Mouse (Mus musculus): ENCODE data around the gene Thumpd3. TPM values are rescaled to one million over a fixed set of nuclear protein-coding genes. Genes with fewer than 3 reads are reported as not detected.

Gene Thumpd3
- polyA plus RNA-seq, 1 experiment from 2014 or later, result 41.5 TPM

- H3K4me3 ChIP-seq, result no peak overlapping the region
- ATAC-seq (ENCODE audit: insufficient number of reproducible peaks, low FRiP score), result no peak
- H3K9ac ChIP-seq, result no peak overlapping the region
- H3K4me1 ChIP-seq (replicated peaks), result peaks cover 9% of the 10 kb centered on the region
- H3K27ac ChIP-seq (ENCODE audit: poor library complexity, severe bottlenecking), result no peak overlapping the region
- no peaks in the 10 kb centered on the region for H3K9me3 ChIP-seq (replicated peaks)
- no peak overlapping the region for H3K4me2 ChIP-seq
- H3K27me3 ChIP-seq (replicated peaks), result no peaks in the 10 kb centered on the region
- WGBS, result 29% methylated on average over 6 of the region's 6 CpGs
- no peaks in the 10 kb centered on the region for H3K36me3 ChIP-seq
Measured at GRCm38 (mm10) chr6:113018139-113018538, 27.9 kb upstream of the Thumpd3 start.

- ATAC-seq (ENCODE audit: insufficient number of reproducible peaks, low FRiP score), result no peak
Measured at GRCm38 (mm10) chr6:113024866-113025265, 21.2 kb upstream of the Thumpd3 start.

GRCm38 (mm10) chr6:113025774-113026173 lies 20.3 kb upstream of the Thumpd3 start:
- Histone ChIP-seq H3K27ac (ENCODE audit: poor library complexity, severe bottlenecking) (no peak overlapping the region), H3K27me3 (replicated peaks) (no peaks in the 10 kb centered on the region), H3K4me1 (replicated peaks) (no peaks in the 10 kb centered on the region), H3K9ac (no peak overlapping the region), H3K4me2 (no peak overlapping the region), H3K36me3 (no peaks in the 10 kb centered on the region), H3K4me3 (no peak overlapping the region), H3K9me3 (replicated peaks) (no peaks in the 10 kb centered on the region)
- no peak for ATAC-seq (ENCODE audit: insufficient number of reproducible peaks, low FRiP score)
- 77% methylated on average over 5 of the region's 5 CpGs for WGBS

More at GRCm38 (mm10) chr6:113024866-113025265, 21.2 kb upstream of the Thumpd3 start:
- H3K27ac ChIP-seq (ENCODE audit: poor library complexity, severe bottlenecking), result no peak overlapping the region
- H3K27me3 ChIP-seq (replicated peaks), result no peaks in the 10 kb centered on the region
- no peak overlapping the region for H3K9ac ChIP-seq
- no peak overlapping the region for H3K4me2 ChIP-seq
- H3K4me1 ChIP-seq (replicated peaks), result no peaks in the 10 kb centered on the region
- no peaks in the 10 kb centered on the region for H3K9me3 ChIP-seq (replicated peaks)
- 38% methylated on average over 8 of the region's 8 CpGs for WGBS
- no peak overlapping the region for H3K4me3 ChIP-seq
- no peaks in the 10 kb centered on the region for H3K36me3 ChIP-seq

- WGBS, result 37% methylated on average over 2 of the region's 2 CpGs
- Histone ChIP-seq H3K4me1 (replicated peaks) (no peaks in the 10 kb centered on the region), H3K9me3 (replicated peaks) (no peaks in the 10 kb centered on the region), H3K36me3 (no peaks in the 10 kb centered on the region), H3K9ac (no peak overlapping the region), H3K27me3 (replicated peaks) (no peaks in the 10 kb centered on the region), H3K4me2 (no peak overlapping the region), H3K27ac (ENCODE audit: poor library complexity, severe bottlenecking) (no peak overlapping the region), H3K4me3 (no peak overlapping the region)
- no peak for ATAC-seq (ENCODE audit: insufficient number of reproducible peaks, low FRiP score)
Measured at GRCm38 (mm10) chr6:113027446-113027845, 18.6 kb upstream of the Thumpd3 start.

GRCm38 (mm10) chr6:113029006-113029405 lies 17.0 kb upstream of the Thumpd3 start:
- ATAC-seq (ENCODE audit: insufficient number of reproducible peaks, low FRiP score), result no peak
- H3K9ac ChIP-seq, result no peak overlapping the region
- no peaks in the 10 kb centered on the region for H3K4me1 ChIP-seq (replicated peaks)
- no peak overlapping the region for H3K4me2 ChIP-seq
- 49% methylated on average over 3 of the region's 3 CpGs for WGBS
- no peaks in the 10 kb centered on the region for H3K36me3 ChIP-seq
- no peak overlapping the region for H3K4me3 ChIP-seq
- no peaks in the 10 kb centered on the region for H3K27me3 ChIP-seq (replicated peaks)
- H3K27ac ChIP-seq (ENCODE audit: poor library complexity, severe bottlenecking), result no peak overlapping the region
- no peaks in the 10 kb centered on the region for H3K9me3 ChIP-seq (replicated peaks)

- WGBS, result 70% methylated on average over 3 of the region's 3 CpGs
- Histone ChIP-seq H3K36me3 (no peaks in the 10 kb centered on the region), H3K4me1 (replicated peaks) (no peaks in the 10 kb centered on the region), H3K27ac (ENCODE audit: poor library complexity, severe bottlenecking) (no peak overlapping the region), H3K9me3 (replicated peaks) (no peaks in the 10 kb centered on the region), H3K4me2 (no peak overlapping the region), H3K4me3 (no peak overlapping the region), H3K27me3 (replicated peaks) (no peaks in the 10 kb centered on the region), H3K9ac (no peak overlapping the region)
- ATAC-seq (ENCODE audit: insufficient number of reproducible peaks, low FRiP score), result no peak
Measured at GRCm38 (mm10) chr6:113030553-113030952, 15.5 kb upstream of the Thumpd3 start.

GRCm38 (mm10) chr6:113030970-113031660 lies 14.9 kb upstream of the Thumpd3 start:
- 72% methylated on average over 10 of the region's 10 CpGs for WGBS
- H3K9ac ChIP-seq, result no peak overlapping the region
- no peaks in the 10 kb centered on the region for H3K27me3 ChIP-seq (replicated peaks)
- ATAC-seq (ENCODE audit: insufficient number of reproducible peaks, low FRiP score), result no peak
- H3K4me1 ChIP-seq (replicated peaks), result no peaks in the 10 kb centered on the region
- no peaks in the 10 kb centered on the region for H3K9me3 ChIP-seq (replicated peaks)
- H3K27ac ChIP-seq (ENCODE audit: poor library complexity, severe bottlenecking), result no peak overlapping the region
- no peaks in the 10 kb centered on the region for H3K36me3 ChIP-seq
- H3K4me3 ChIP-seq, result no peak overlapping the region
- H3K4me2 ChIP-seq, result no peak overlapping the region

GRCm38 (mm10) chr6:113032121-113032520 lies 13.9 kb upstream of the Thumpd3 start:
- Histone ChIP-seq H3K36me3 (no peaks in the 10 kb centered on the region), H3K4me2 (no peak overlapping the region), H3K27ac (ENCODE audit: poor library complexity, severe bottlenecking) (no peak overlapping the region), H3K4me1 (replicated peaks) (no peaks in the 10 kb centered on the region), H3K9me3 (replicated peaks) (no peaks in the 10 kb centered on the region), H3K4me3 (no peak overlapping the region), H3K9ac (no peak overlapping the region), H3K27me3 (replicated peaks) (0 out of 2 replicates have a peak, but pooled peaks cover 5% of the 10 kb centered on the region)
- ATAC-seq (ENCODE audit: insufficient number of reproducible peaks, low FRiP score), result no peak
- 62% methylated on average over 3 of the region's 3 CpGs for WGBS

GRCm38 (mm10) chr6:113033185-113033584 lies 12.8 kb upstream of the Thumpd3 start:
- no peak for ATAC-seq (ENCODE audit: insufficient number of reproducible peaks, low FRiP score)
- Histone ChIP-seq H3K36me3 (no peaks in the 10 kb centered on the region), H3K4me2 (no peak overlapping the region), H3K4me1 (replicated peaks) (0 out of 2 replicates have a peak, but pooled peaks cover 2% of the 10 kb centered on the region), H3K4me3 (no peak overlapping the region), H3K27ac (ENCODE audit: poor library complexity, severe bottlenecking) (no peak overlapping the region), H3K9me3 (replicated peaks) (no peaks in the 10 kb centered on the region), H3K9ac (no peak overlapping the region), H3K27me3 (replicated peaks) (0 out of 2 replicates have a peak, but pooled peaks cover 6% of the 10 kb centered on the region)
- 84% methylated on average over 2 of the region's 2 CpGs for WGBS

- no peak overlapping the region for H3K4me3 ChIP-seq
- H3K4me1 ChIP-seq (replicated peaks), result peaks cover 8% of the 10 kb centered on the region; the same call in 1 of the 2 replicates
- 72% methylated on average over 6 of the region's 6 CpGs for WGBS
- H3K27ac ChIP-seq (ENCODE audit: poor library complexity, severe bottlenecking), result no peak overlapping the region
- 0 out of 2 replicates have a peak, but pooled peaks cover 6% of the 10 kb centered on the region for H3K27me3 ChIP-seq (replicated peaks)
- ATAC-seq (ENCODE audit: insufficient number of reproducible peaks, low FRiP score), result no peak
- no peak overlapping the region for H3K4me2 ChIP-seq
- H3K36me3 ChIP-seq, result no peaks in the 10 kb centered on the region
- H3K9me3 ChIP-seq (replicated peaks), result no peaks in the 10 kb centered on the region
- no peak overlapping the region for H3K9ac ChIP-seq
Measured at GRCm38 (mm10) chr6:113034466-113034865, 11.6 kb upstream of the Thumpd3 start.

- Histone ChIP-seq H3K4me2 (no peak overlapping the region), H3K9ac (no peak overlapping the region), H3K36me3 (no peaks in the 10 kb centered on the region), H3K9me3 (replicated peaks) (no peaks in the 10 kb centered on the region), H3K27me3 (replicated peaks) (0 out of 2 replicates have a peak, but pooled peaks cover 6% of the 10 kb centered on the region), H3K4me3 (no peak overlapping the region), H3K4me1 (replicated peaks) (peaks cover 8% of the 10 kb centered on the region; the same call in 1 of the 2 replicates), H3K27ac (ENCODE audit: poor library complexity, severe bottlenecking) (no peak overlapping the region)
- 61% methylated on average over 4 of the region's 4 CpGs for WGBS
- ATAC-seq (ENCODE audit: insufficient number of reproducible peaks, low FRiP score), result no peak
Measured at GRCm38 (mm10) chr6:113036463-113037175, 9.4 kb upstream of the Thumpd3 start.

All from heart, embryonic 12.5 days (tissue).